Mouse (Mus musculus) frontal cortex, postnatal 10 days (tissue): ENCODE results near the gene Tmsb4x.

ENCODE experiments used
- DNase-seq, 2 experiments: peaks; one replicate each; pipeline ENCODE4 v3.0.0; 2022; ENCODE audit warnings: low spot score in 2 of 2, mixed read lengths in 1 of 2

The Tmsb4x gene

GRCm38 (mm10) chrX:167182411-167182810 lies 26.7 kb downstream of the Tmsb4x start:
- no peak for DNase-seq

GRCm38 (mm10) chrX:167179961-167180642 lies 29.0 kb downstream of the Tmsb4x start:
- no peak for DNase-seq

GRCm38 (mm10) chrX:167179549-167179948 lies 29.6 kb downstream of the Tmsb4x start:
- DNase-seq, result no peak

GRCm38 (mm10) chrX:167175319-167175718 lies 33.8 kb downstream of the Tmsb4x start:
- DNase-seq, result no peak

- no peak for DNase-seq
Measured at GRCm38 (mm10) chrX:167174311-167174710, 34.8 kb downstream of the Tmsb4x start.

GRCm38 (mm10) chrX:167172256-167172655 lies 36.9 kb downstream of the Tmsb4x start:
- DNase-seq, result no peak

GRCm38 (mm10) chrX:167171281-167171680 lies 37.8 kb downstream of the Tmsb4x start:
- DNase-seq, result no peak

GRCm38 (mm10) chrX:167167282-167167681 lies 41.8 kb downstream of the Tmsb4x start:
- DNase-seq, result no peak

GRCm38 (mm10) chrX:167166051-167166450 lies 43.1 kb downstream of the Tmsb4x start:
- no peak for DNase-seq

- no peak for DNase-seq
Measured at GRCm38 (mm10) chrX:167157691-167158090, 51.4 kb downstream of the Tmsb4x start.
